Comparison of ENCODE assay signal across 10 mouse cellular contexts in the genomic region with DNA sequence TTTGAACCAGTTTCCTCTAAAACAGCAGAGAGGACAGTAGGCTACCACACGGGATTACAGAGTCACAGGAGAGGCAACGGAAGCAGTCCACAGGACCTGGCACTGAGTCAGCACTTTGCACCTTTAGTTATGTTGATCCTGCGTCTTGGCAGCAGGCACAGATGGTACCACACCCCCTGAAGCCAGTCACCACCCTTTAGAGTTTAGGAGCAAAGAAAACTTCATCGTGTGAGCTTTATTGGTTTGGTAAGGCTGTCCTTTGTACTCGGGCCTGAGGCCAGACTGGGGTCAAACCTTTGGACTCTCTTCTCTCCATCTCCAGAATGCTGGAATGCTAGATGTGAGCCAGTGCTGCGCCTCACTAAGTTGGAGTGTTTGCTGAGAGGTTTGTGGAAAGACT. TPM values are rescaled to one million over a fixed set of nuclear protein-coding genes. Genes with fewer than 3 reads are reported as not detected.
A peak's percentile ranks its signal among the peaks of the same experiment; 100 is the strongest.
DNase-seq lines count a peak whose midpoint lies in the region; ATAC-seq and TF ChIP-seq lines count a peak whose summit lies in the region.
"Had no signal": no experiment of that assay in that cellular context is flagged by ENCODE, and none has a peak within 500 bp of the region (broad histone marks: within the 10 kb centered on the region; RNA-seq: fewer than 3 reads in every experiment).

No protein-coding gene starts in this region.

- no peak overlapping the region for H3K9ac ChIP-seq in intestine, postnatal 0 days (ENCODE audit: low read depth, low read length)
- no peak overlapping the region for H3K9ac ChIP-seq in liver, embryonic 16.5 days (ENCODE audit: low read depth, low read length)
- H3K9ac ChIP-seq: embryonic facial prominence, embryonic 15.5 days had no signal

- H3K36me3 ChIP-seq in E14TG2a.4 (ENCODE audit: insufficient read depth, low read length): peaks cover 7% of the 10 kb centered on the region
- H3K36me3 ChIP-seq in intestine, postnatal 0 days (ENCODE audit: control insufficient read depth, insufficient read depth): peaks cover 12% of the 10 kb centered on the region; the same call in 1 of the 2 replicates
- H3K36me3 ChIP-seq in liver, embryonic 16.5 days (ENCODE audit: control insufficient read depth, insufficient read depth): no peaks in the 10 kb centered on the region

- no peak overlapping the region; the same call in 1 of the 2 replicates for H3K4me2 ChIP-seq in intestine, postnatal 0 days (replicated peaks; ENCODE audit: low read depth)
- H3K4me2 ChIP-seq in liver, embryonic 16.5 days (ENCODE audit: low read depth, low read length): peak overlapping the region; percentile 5
- H3K4me2 ChIP-seq: embryonic facial prominence, embryonic 15.5 days had no signal

- 12% methylated on average over 6 of the region's 6 CpGs for WGBS in intestine, postnatal 0 days
- WGBS in liver, embryonic 16.5 days (ENCODE audit: insufficient replicate concordance): 20% methylated on average over 6 of the region's 6 CpGs

- H3K9me3 ChIP-seq in E14TG2a.4 (ENCODE audit: low read length): no peaks in the 10 kb centered on the region
- peaks cover 4% of the 10 kb centered on the region; the same call in 1 of the 2 replicates for H3K9me3 ChIP-seq in intestine, postnatal 0 days (ENCODE audit: control insufficient read depth)
- H3K9me3 ChIP-seq in liver, embryonic 16.5 days (replicated peaks; ENCODE audit: control insufficient read depth, low read length): no peaks in the 10 kb centered on the region
- H3K9me3 ChIP-seq: embryonic facial prominence, embryonic 15.5 days had no signal

- peaks cover 69% of the 10 kb centered on the region for H3K4me1 ChIP-seq in E14TG2a.4 (replicated peaks; ENCODE audit: low read depth, low read length)
- H3K4me1 ChIP-seq in intestine, postnatal 0 days (replicated peaks; ENCODE audit: control insufficient read depth, insufficient read depth, low read length): peaks cover 6% of the 10 kb centered on the region; the same call in 1 of the 2 replicates
- H3K4me1 ChIP-seq in liver, embryonic 16.5 days (ENCODE audit: control insufficient read depth, low read depth, low read length): peaks cover 25% of the 10 kb centered on the region

- peak; percentile 87 for ATAC-seq in intestine, postnatal 0 days
- peak; percentile 80 for ATAC-seq in liver, embryonic 16.5 days (ENCODE audit: low read depth)

- H3K27ac ChIP-seq in intestine, postnatal 0 days (ENCODE audit: low read depth, low read length): peak overlapping the region; percentile 61; the same call in 1 of the 2 replicates
- H3K27ac ChIP-seq in liver, embryonic 16.5 days (ENCODE audit: low read length): peak overlapping the region; percentile 64; the same call in 1 of the 2 replicates
- H3K27ac ChIP-seq: embryonic facial prominence, embryonic 15.5 days had no signal

- peak; percentile 39 for DNase-seq in 3T3-L1 (ENCODE audit: low read depth, low spot score)
- no peak for DNase-seq in right cerebral cortex, postnatal 10 days (ENCODE audit: low spot score in 2 of 2)
- DNase-seq in layer of hippocampus, adult 8-10 months (ENCODE audit: low spot score in 2 of 2): no peak
- no peak for DNase-seq in adrenal gland, postnatal 25 days
- DNase-seq: adrenal gland, postnatal 14 days; heart, postnatal 14 days had no signal

- 0 out of 2 replicates have a peak overlapping the region, but pooled peaks have one; percentile 11 for H3K4me3 ChIP-seq in E14TG2a.4 (replicated peaks; ENCODE audit: low read length)
- no peak overlapping the region for H3K4me3 ChIP-seq in intestine, postnatal 0 days (ENCODE audit: low read depth, low read length)
- H3K4me3 ChIP-seq in liver, embryonic 16.5 days (ENCODE audit: low read depth, low read length): no peak overlapping the region
- H3K4me3 ChIP-seq: embryonic facial prominence, embryonic 15.5 days had no signal

- no peaks in the 10 kb centered on the region for H3K27me3 ChIP-seq in E14TG2a.4 (ENCODE audit: insufficient read depth, low read length)
- no peaks in the 10 kb centered on the region for H3K27me3 ChIP-seq in intestine, postnatal 0 days (replicated peaks; ENCODE audit: control insufficient read depth, insufficient read depth, low read length)
- H3K27me3 ChIP-seq in liver, embryonic 16.5 days (ENCODE audit: control insufficient read depth, insufficient read depth, low read depth, low read length): no peaks in the 10 kb centered on the region
- H3K27me3 ChIP-seq: embryonic facial prominence, embryonic 15.5 days had no signal

- TF ChIP-seq CTCF in E14TG2a.4 (conservative IDR thresholded peaks at IDR 0.05; ENCODE audit: low read length): no peak
- TF ChIP-seq CTCF in intestine, postnatal 0 days (IDR thresholded peaks at IDR 0.05; ENCODE audit: low read depth): no peak

RNA-seq across cellular contexts. Expression of a gene that starts 11.3 kb away (rescaled TPM):
- 0.43 TPM in 1 of 2 replicates, not detected in the other for polyA plus RNA-seq in intestine, postnatal 0 days (2015; fragmentation: Nextera tagmentation; extraction: Ambion mirVana)
- polyA plus RNA-seq in liver, embryonic 16.5 days (2015; fragmentation: Nextera tagmentation; extraction: Ambion mirVana): not detected in 2 replicates
- total RNA-seq in layer of hippocampus, adult 8-10 months (2022): not detected
- total RNA-seq in adrenal gland, postnatal 25 days (2021): not detected in 2 replicates
- total RNA-seq: adrenal gland, postnatal 14 days had no signal

RNA-seq across cellular contexts. Expression of a gene that starts 20.7 kb away (rescaled TPM):
- 36.8 and 42.5 TPM in 2 replicates for polyA plus RNA-seq in intestine, postnatal 0 days (2015; fragmentation: Nextera tagmentation; extraction: Ambion mirVana)
- polyA plus RNA-seq in liver, embryonic 16.5 days (2015; fragmentation: Nextera tagmentation; extraction: Ambion mirVana): 8.3 and 8.4 TPM in 2 replicates
- total RNA-seq in layer of hippocampus, adult 8-10 months (2022): 10 to 100 TPM in 3 of 4 experiments, 1 to 10 TPM in 1; 9.4 to 16.0 (median 14.1) TPM
- 11.7 and 13.4 TPM in 2 replicates for total RNA-seq in adrenal gland, postnatal 25 days (2021)

RNA-seq across cellular contexts. Expression of a gene that starts 32.7 kb away (rescaled TPM):
- 3.2 and 4.2 TPM in 2 replicates for polyA plus RNA-seq in intestine, postnatal 0 days (2015; fragmentation: Nextera tagmentation; extraction: Ambion mirVana)
- polyA plus RNA-seq in liver, embryonic 16.5 days (2015; fragmentation: Nextera tagmentation; extraction: Ambion mirVana): 25.1 and 26.1 TPM in 2 replicates
- 10 to 100 TPM; 15.4 to 22.0 (median 18.7) TPM for total RNA-seq in layer of hippocampus, adult 8-10 months (2022)
- 15.0 and 20.3 TPM in 2 replicates for total RNA-seq in adrenal gland, postnatal 25 days (2021)

RNA-seq across cellular contexts. Expression of a gene that starts 45.9 kb away (rescaled TPM):
- polyA plus RNA-seq in intestine, postnatal 0 days (2015; fragmentation: Nextera tagmentation; extraction: Ambion mirVana): 7.6 and 8.6 TPM in 2 replicates
- polyA plus RNA-seq in liver, embryonic 16.5 days (2015; fragmentation: Nextera tagmentation; extraction: Ambion mirVana): 14.4 and 15.3 TPM in 2 replicates
- 10 to 100 TPM; 29.1 to 40.3 (median 34.6) TPM for total RNA-seq in layer of hippocampus, adult 8-10 months (2022)
- total RNA-seq in adrenal gland, postnatal 25 days (2021): 16.4 and 22.7 TPM in 2 replicates
